ENCODE assay signal across 28 mouse cellular contexts in the genomic region with DNA sequence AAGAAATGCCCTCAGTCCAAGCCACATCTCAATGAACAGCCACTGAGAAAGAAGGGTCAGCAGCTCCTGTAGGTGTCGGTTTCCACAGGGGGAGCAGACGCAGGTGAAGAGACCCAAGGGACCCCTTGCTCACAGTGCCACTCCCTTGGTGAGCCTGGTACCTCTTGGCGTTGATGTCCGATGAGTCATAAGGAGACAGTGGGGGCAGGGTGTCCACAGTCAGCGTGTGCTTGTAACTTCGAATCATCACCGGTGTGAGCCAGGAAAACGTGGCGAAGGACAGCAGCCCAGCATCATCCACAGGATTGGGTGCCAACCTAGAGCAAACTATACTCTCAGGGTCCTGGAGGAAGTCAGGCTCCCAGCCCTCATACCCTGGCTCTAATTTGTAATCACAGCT. TPM values are rescaled to one million over a fixed set of nuclear protein-coding genes. Genes with fewer than 3 reads are reported as not detected.
A peak's percentile ranks its signal among the peaks of the same experiment; 100 is the strongest.
DNase-seq lines count a peak whose midpoint lies in the region; ATAC-seq and TF ChIP-seq lines count a peak whose summit lies in the region.
"Had no signal": no experiment of that assay in that cellular context is flagged by ENCODE, and none has a peak within 500 bp of the region (broad histone marks: within the 10 kb centered on the region; RNA-seq: fewer than 3 reads in every experiment).

No protein-coding gene starts in this region.

- peak; percentile 57 for DNase-seq in midbrain, embryonic 11.5 days (ENCODE audit: low spot score, missing footprints)
- DNase-seq in NIH3T3 (ENCODE audit: low read depth) (peak; percentile 35), liver (no peak)
- DNase-seq in adrenal gland, postnatal 14 days = no peak
- DNase-seq: adrenal gland, postnatal 10 days; B cell, adult 2 months; cerebellum, adult 11 months; cerebellum, adult 9-11 months; forebrain, postnatal 0 days; gastrocnemius, postnatal 25 days; heart, adult 2 months had no signal

- no peaks in the 10 kb centered on the region for H3K79me3 ChIP-seq in C2C12 (ENCODE audit: low read depth)

- WGBS in midbrain, embryonic 11.5 days = 91% methylated on average over 9 of the region's 9 CpGs
- 92% methylated on average over 9 of the region's 9 CpGs for WGBS in midbrain, embryonic 13.5 days

- TF ChIP-seq CTCF in C2C12 (IDR thresholded peaks at IDR 0.05; ENCODE audit: control insufficient read depth, insufficient read depth, insufficient read length) = no peak

- H3ac ChIP-seq in C2C12 (ENCODE audit: control insufficient read depth, insufficient read length, low read depth) = no peak overlapping the region

- no peak overlapping the region for H3K4me3 ChIP-seq in midbrain, embryonic 11.5 days (ENCODE audit: low read depth, low read length)
- H3K4me3 ChIP-seq in midbrain, embryonic 13.5 days (replicated peaks) = no peak overlapping the region
- H3K4me3 ChIP-seq in C2C12 (ENCODE audit: insufficient read depth, poor library complexity, severe bottlenecking) = no peak overlapping the region
- H3K4me3 ChIP-seq: embryonic facial prominence, embryonic 12.5 days; embryonic facial prominence, embryonic 15.5 days; heart, adult 2 months; hindbrain, embryonic 12.5 days; hindbrain, embryonic 15.5 days had no signal

- ATAC-seq in midbrain, embryonic 11.5 days (ENCODE audit: low FRiP score) = no peak
- no peak for ATAC-seq in midbrain, embryonic 13.5 days
- ATAC-seq: activated CD4-positive, CD25-positive, alpha-beta regulatory T cell, adult 4 months; CD4-positive, CD25-positive, alpha-beta regulatory T cell, adult 4 months; forebrain, embryonic 14.5 days; forebrain, postnatal 0 days; intestine, postnatal 0 days had no signal

- no peaks in the 10 kb centered on the region for H3K27me3 ChIP-seq in midbrain, embryonic 11.5 days (ENCODE audit: control insufficient read depth, insufficient read depth, low read length)
- H3K27me3 ChIP-seq in midbrain, embryonic 13.5 days = no peaks in the 10 kb centered on the region
- peaks cover 2% of the 10 kb centered on the region for H3K27me3 ChIP-seq in C2C12 (ENCODE audit: control insufficient read depth, insufficient read depth, insufficient read length)
- H3K27me3 ChIP-seq: embryonic facial prominence, embryonic 12.5 days; embryonic facial prominence, embryonic 15.5 days; hindbrain, embryonic 12.5 days; hindbrain, embryonic 15.5 days had no signal

- H3K9me3 ChIP-seq in midbrain, embryonic 11.5 days (ENCODE audit: control insufficient read depth, low read length) = no peaks in the 10 kb centered on the region
- H3K9me3 ChIP-seq in midbrain, embryonic 13.5 days = no peaks in the 10 kb centered on the region
- H3K9me3 ChIP-seq: embryonic facial prominence, embryonic 12.5 days; embryonic facial prominence, embryonic 15.5 days; hindbrain, embryonic 12.5 days; hindbrain, embryonic 15.5 days had no signal

- no peak overlapping the region for H3K27ac ChIP-seq in midbrain, embryonic 11.5 days (ENCODE audit: low read depth, low read length)
- H3K27ac ChIP-seq in midbrain, embryonic 13.5 days = no peak overlapping the region
- H3K27ac ChIP-seq: embryonic facial prominence, embryonic 12.5 days; embryonic facial prominence, embryonic 15.5 days; heart, adult 2 months; hindbrain, embryonic 12.5 days; hindbrain, embryonic 15.5 days had no signal

- H3K36me3 ChIP-seq in midbrain, embryonic 11.5 days (ENCODE audit: control insufficient read depth, insufficient read depth, low read length) = no peaks in the 10 kb centered on the region
- H3K36me3 ChIP-seq in midbrain, embryonic 13.5 days = no peaks in the 10 kb centered on the region
- H3K36me3 ChIP-seq in C2C12 (ENCODE audit: control insufficient read depth, insufficient read depth) = no peaks in the 10 kb centered on the region
- H3K36me3 ChIP-seq: embryonic facial prominence, embryonic 12.5 days; embryonic facial prominence, embryonic 15.5 days; hindbrain, embryonic 12.5 days; hindbrain, embryonic 15.5 days had no signal

- no peak overlapping the region for H3K9ac ChIP-seq in midbrain, embryonic 11.5 days (ENCODE audit: low read length)
- no peak overlapping the region for H3K9ac ChIP-seq in midbrain, embryonic 13.5 days (replicated peaks)
- H3K9ac ChIP-seq: embryonic facial prominence, embryonic 12.5 days; embryonic facial prominence, embryonic 15.5 days; forebrain, postnatal 0 days; hindbrain, embryonic 12.5 days; hindbrain, embryonic 15.5 days had no signal

- H3K4me1 ChIP-seq in midbrain, embryonic 11.5 days (ENCODE audit: control insufficient read depth, insufficient read depth, low read length) = peaks cover 4% of the 10 kb centered on the region; the same call in 1 of the 2 replicates
- peaks cover 14% of the 10 kb centered on the region for H3K4me1 ChIP-seq in midbrain, embryonic 13.5 days (replicated peaks)
- H3K4me1 ChIP-seq: embryonic facial prominence, embryonic 12.5 days; hindbrain, embryonic 12.5 days; hindbrain, embryonic 15.5 days had no signal

- H3K79me2 ChIP-seq in C2C12 (ENCODE audit: control insufficient read depth, insufficient read depth) = no peaks in the 10 kb centered on the region

- H3K4me2 ChIP-seq in midbrain, embryonic 11.5 days = no peak overlapping the region
- no peak overlapping the region for H3K4me2 ChIP-seq in midbrain, embryonic 13.5 days (replicated peaks)
- H3K4me2 ChIP-seq: embryonic facial prominence, embryonic 12.5 days; embryonic facial prominence, embryonic 15.5 days; heart, embryonic 11.5 days; hindbrain, embryonic 12.5 days; hindbrain, embryonic 15.5 days had no signal

TF ChIP-seq in C2C12, 6 proteins besides CTCF, POLR2A, EP300 and RAD21:
- no peak for TF ChIP-seq CEBPB (IDR thresholded peaks at IDR 0.05; ENCODE audit: low read depth)
- peak; percentile 26 for TF ChIP-seq FOSL1 (IDR thresholded peaks at IDR 0.05; ENCODE audit: insufficient read depth, low read length, poor library complexity, severe bottlenecking)
- TF ChIP-seq USF1 (IDR thresholded peaks at IDR 0.05; ENCODE audit: low read depth) = no peak

RNA-seq across cellular contexts. Expression of a gene that starts 16.8 kb away (rescaled TPM):
- polyA plus RNA-seq in midbrain, embryonic 11.5 days (2014; fragmentation: Nextera tagmentation; extraction: Ambion mirVana) = 0.04 and 0.05 TPM in 2 replicates
- 0.05 and 0.14 TPM in 2 replicates for polyA plus RNA-seq in midbrain, embryonic 13.5 days (2015; fragmentation: Nextera tagmentation; extraction: Ambion mirVana)
- polyA plus RNA-seq in C2C12 (2012; fragmentation: generic; extraction: Trizol) = not detected
- total RNA-seq in adrenal gland, postnatal 14 days (2021) = 0.15 TPM in 1 of 2 replicates, not detected in the other
- total RNA-seq: adrenal gland, adult 18-20 months; common myeloid progenitor, adult 5-6 weeks; heart, adult 2 months; heart, postnatal 25 days; hematopoietic stem cell, adult 5-6 weeks had no signal
- polyA plus RNA-seq: activated CD4-positive, CD25-positive, alpha-beta regulatory T cell, adult 4 months; CD4-positive, CD25-positive, alpha-beta regulatory T cell, adult 4 months; heart, embryonic 11.5 days; heart, embryonic 14.5 days; heart, postnatal 0 days; intestine, postnatal 0 days had no signal

Comparison
In these comparisons a context has a peak if more than half of its experiments do, and no peak if none do; other contexts are left out.
1. DNase-seq: peak in midbrain, embryonic 11.5 days (single experiment) and NIH3T3 (single experiment); none in adrenal gland, postnatal 14 days (single experiment) and liver (single experiment).